ENCODE assay signal across 8 mouse cellular contexts in the genomic region with DNA sequence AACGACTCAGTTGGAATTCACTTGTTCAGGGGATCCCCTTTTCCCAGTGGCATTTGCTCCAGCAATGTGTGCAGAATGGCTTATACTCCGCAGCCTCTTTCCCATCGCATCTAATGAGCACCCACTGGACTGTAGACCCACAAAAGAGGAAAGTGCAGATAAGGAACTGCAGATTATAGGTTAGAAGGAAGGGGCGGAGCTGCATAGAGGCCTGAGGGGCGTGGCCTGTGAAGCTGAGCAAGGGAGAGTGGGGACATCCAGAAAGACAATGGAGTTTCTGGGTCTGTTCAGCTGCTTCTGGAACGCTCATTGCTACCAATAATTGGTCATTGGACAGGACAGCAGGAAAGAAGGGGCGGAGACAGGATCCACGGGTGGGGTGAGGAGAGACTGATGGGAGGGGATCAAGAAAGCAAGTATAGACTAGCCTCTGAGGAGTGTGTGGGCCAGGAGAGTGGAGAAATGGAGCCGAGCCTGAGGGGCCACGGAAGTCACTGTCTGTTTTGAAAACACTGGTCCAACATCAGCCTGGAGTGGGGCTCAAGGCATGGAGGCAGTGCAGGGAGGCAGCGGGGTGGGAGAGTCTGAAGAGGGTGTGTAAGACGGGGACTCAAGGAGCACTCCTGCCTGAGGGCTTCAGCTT. TPM values are rescaled to one million over a fixed set of nuclear protein-coding genes. Genes with fewer than 3 reads are reported as not detected.
DNase-seq lines count a peak whose midpoint lies in the region; ATAC-seq and TF ChIP-seq lines count a peak whose summit lies in the region.

No protein-coding gene starts in this region.

- ATAC-seq in intestine, embryonic 15.5 days = no peak
- no peak for ATAC-seq in intestine, postnatal 0 days
- peak; percentile 43; the same call in 1 of the 2 replicates for ATAC-seq in erythroid progenitor cell, adult 5-6 weeks (replicated peaks; ENCODE audit: low FRiP score, poor library complexity, severe bottlenecking)
- ATAC-seq in lung, embryonic 15.5 days (ENCODE audit: borderline replicate concordance, extremely low read depth, low FRiP score, low TSS enrichment) = no peak
- ATAC-seq in stomach, postnatal 0 days (ENCODE audit: low FRiP score, low TSS enrichment) = no peak
- ATAC-seq in hindbrain, embryonic 12.5 days (ENCODE audit: low FRiP score) = no peak

- no peak for TF ChIP-seq EP300 in stomach, postnatal 0 days (optimal IDR thresholded peaks at IDR 0.05)

- H3K27me3 ChIP-seq in intestine, embryonic 15.5 days (replicated peaks) = no peaks in the 10 kb centered on the region
- no peaks in the 10 kb centered on the region for H3K27me3 ChIP-seq in intestine, postnatal 0 days (replicated peaks; ENCODE audit: control insufficient read depth, insufficient read depth, low read length)
- no peaks in the 10 kb centered on the region for H3K27me3 ChIP-seq in lung, embryonic 15.5 days
- H3K27me3 ChIP-seq in stomach, postnatal 0 days (ENCODE audit: control insufficient read depth, insufficient read depth, low read length) = no peaks in the 10 kb centered on the region
- no peaks in the 10 kb centered on the region for H3K27me3 ChIP-seq in hindbrain, embryonic 12.5 days

- DNase-seq in stomach, postnatal 0 days (ENCODE audit: low spot score) = peak; percentile 36
- DNase-seq in layer of hippocampus, adult 11-12 months (ENCODE audit: low spot score) = no peak
- no peak for DNase-seq in urinary bladder, postnatal 10 days (ENCODE audit: low spot score)

- TF ChIP-seq CTCF in intestine, postnatal 0 days (IDR thresholded peaks at IDR 0.05; ENCODE audit: low read depth) = no peak
- TF ChIP-seq CTCF in stomach, postnatal 0 days (IDR thresholded peaks at IDR 0.05; ENCODE audit: low read depth) = no peak

- H3K4me1 ChIP-seq in intestine, embryonic 15.5 days (replicated peaks) = peaks cover 16% of the 10 kb centered on the region
- peaks cover 5% of the 10 kb centered on the region; the same call in 1 of the 2 replicates for H3K4me1 ChIP-seq in intestine, postnatal 0 days (replicated peaks; ENCODE audit: control insufficient read depth, insufficient read depth, low read length)
- H3K4me1 ChIP-seq in lung, embryonic 15.5 days = peaks cover 17% of the 10 kb centered on the region
- no peaks in the 10 kb centered on the region for H3K4me1 ChIP-seq in stomach, postnatal 0 days (replicated peaks; ENCODE audit: control insufficient read depth, insufficient read depth)
- H3K4me1 ChIP-seq in hindbrain, embryonic 12.5 days = peaks cover 5% of the 10 kb centered on the region

- no peak overlapping the region for H3K9ac ChIP-seq in intestine, embryonic 15.5 days
- no peak overlapping the region for H3K9ac ChIP-seq in intestine, postnatal 0 days (ENCODE audit: low read depth, low read length)
- H3K9ac ChIP-seq in lung, embryonic 15.5 days = no peak overlapping the region
- no peak overlapping the region for H3K9ac ChIP-seq in stomach, postnatal 0 days (ENCODE audit: low read length)
- no peak overlapping the region for H3K9ac ChIP-seq in hindbrain, embryonic 12.5 days

- 63% methylated on average over 12 of the region's 12 CpGs for WGBS in intestine, embryonic 15.5 days
- WGBS in intestine, postnatal 0 days = 48% methylated on average over 12 of the region's 12 CpGs
- 53% methylated on average over 12 of the region's 12 CpGs for WGBS in lung, embryonic 15.5 days
- WGBS in stomach, postnatal 0 days = 54% methylated on average over 12 of the region's 12 CpGs
- WGBS in hindbrain, embryonic 12.5 days = 66% methylated on average over 12 of the region's 12 CpGs

- no peak overlapping the region for H3K4me3 ChIP-seq in intestine, embryonic 15.5 days (replicated peaks)
- no peak overlapping the region for H3K4me3 ChIP-seq in intestine, postnatal 0 days (ENCODE audit: low read depth, low read length)
- H3K4me3 ChIP-seq in lung, embryonic 15.5 days = no peak overlapping the region
- no peak overlapping the region for H3K4me3 ChIP-seq in stomach, postnatal 0 days (ENCODE audit: low read depth, low read length)
- H3K4me3 ChIP-seq in hindbrain, embryonic 12.5 days = no peak overlapping the region

- H3K9me3 ChIP-seq in intestine, embryonic 15.5 days = no peaks in the 10 kb centered on the region
- no peaks in the 10 kb centered on the region for H3K9me3 ChIP-seq in intestine, postnatal 0 days (ENCODE audit: control insufficient read depth)
- H3K9me3 ChIP-seq in lung, embryonic 15.5 days = no peaks in the 10 kb centered on the region
- H3K9me3 ChIP-seq in stomach, postnatal 0 days (ENCODE audit: control insufficient read depth, low read length) = no peaks in the 10 kb centered on the region
- no peaks in the 10 kb centered on the region for H3K9me3 ChIP-seq in hindbrain, embryonic 12.5 days (replicated peaks)

- H3K36me3 ChIP-seq in intestine, embryonic 15.5 days = no peaks in the 10 kb centered on the region
- H3K36me3 ChIP-seq in intestine, postnatal 0 days (ENCODE audit: control insufficient read depth, insufficient read depth) = no peaks in the 10 kb centered on the region
- no peaks in the 10 kb centered on the region for H3K36me3 ChIP-seq in lung, embryonic 15.5 days
- no peaks in the 10 kb centered on the region for H3K36me3 ChIP-seq in stomach, postnatal 0 days (ENCODE audit: control insufficient read depth, insufficient read depth, low read length)
- no peaks in the 10 kb centered on the region for H3K36me3 ChIP-seq in hindbrain, embryonic 12.5 days

- H3K4me2 ChIP-seq in intestine, embryonic 15.5 days (replicated peaks) = peak overlapping the region; percentile 22; the same call in 1 of the 2 replicates
- H3K4me2 ChIP-seq in intestine, postnatal 0 days (replicated peaks; ENCODE audit: low read depth) = no peak overlapping the region
- H3K4me2 ChIP-seq in lung, embryonic 15.5 days = peak overlapping the region; percentile 14
- H3K4me2 ChIP-seq in stomach, postnatal 0 days (replicated peaks; ENCODE audit: low read depth) = no peak overlapping the region
- no peak overlapping the region for H3K4me2 ChIP-seq in hindbrain, embryonic 12.5 days (replicated peaks)

- no peak overlapping the region for H3K27ac ChIP-seq in intestine, embryonic 15.5 days
- no peak overlapping the region for H3K27ac ChIP-seq in intestine, postnatal 0 days (ENCODE audit: low read depth, low read length)
- H3K27ac ChIP-seq in lung, embryonic 15.5 days = no peak overlapping the region
- H3K27ac ChIP-seq in stomach, postnatal 0 days (replicated peaks) = 0 out of 2 replicates have a peak overlapping the region, but pooled peaks have one; percentile 13
- H3K27ac ChIP-seq in hindbrain, embryonic 12.5 days = no peak overlapping the region

RNA-seq across cellular contexts. Expression of gene Rcor1, which starts 3.8 kb away (rescaled TPM):
- 9.1 and 9.6 TPM in 2 replicates for polyA plus RNA-seq in intestine, embryonic 15.5 days (2015; fragmentation: Nextera tagmentation; extraction: Ambion mirVana)
- 7.0 and 7.9 TPM in 2 replicates for polyA plus RNA-seq in intestine, postnatal 0 days (2015; fragmentation: Nextera tagmentation; extraction: Ambion mirVana)
- 27.8 and 31.0 TPM in 2 replicates for total RNA-seq in erythroid progenitor cell, adult 5-6 weeks (2015; ENCODE audit: low replicate concordance)
- total RNA-seq in erythroid progenitor cell, adult 5-6 weeks (2017; ENCODE audit: low replicate concordance) = 21.2 and 40.1 TPM in 2 replicates
- polyA plus RNA-seq in lung, embryonic 15.5 days (2015; fragmentation: Nextera tagmentation; extraction: Ambion mirVana) = 10.9 and 11.4 TPM in 2 replicates
- polyA plus RNA-seq in stomach, postnatal 0 days (2015; fragmentation: Nextera tagmentation; extraction: Ambion mirVana) = 7.9 and 10.5 TPM in 2 replicates
- polyA plus RNA-seq in hindbrain, embryonic 12.5 days (2016; fragmentation: Nextera tagmentation; extraction: Ambion mirVana) = 8.8 and 10.0 TPM in 2 replicates

RNA-seq across cellular contexts. Expression of gene Ankrd9, which starts 56.5 kb away (rescaled TPM):
- 22.7 and 25.8 TPM in 2 replicates for polyA plus RNA-seq in intestine, embryonic 15.5 days (2015; fragmentation: Nextera tagmentation; extraction: Ambion mirVana)
- 76.3 and 80.0 TPM in 2 replicates for polyA plus RNA-seq in intestine, postnatal 0 days (2015; fragmentation: Nextera tagmentation; extraction: Ambion mirVana)
- total RNA-seq in erythroid progenitor cell, adult 5-6 weeks (2015; ENCODE audit: low replicate concordance) = 8.4 and 13.3 TPM in 2 replicates
- 18.3 and 20.3 TPM in 2 replicates for total RNA-seq in erythroid progenitor cell, adult 5-6 weeks (2017; ENCODE audit: low replicate concordance)
- 13.3 and 13.6 TPM in 2 replicates for polyA plus RNA-seq in lung, embryonic 15.5 days (2015; fragmentation: Nextera tagmentation; extraction: Ambion mirVana)
- 25.1 and 25.9 TPM in 2 replicates for polyA plus RNA-seq in stomach, postnatal 0 days (2015; fragmentation: Nextera tagmentation; extraction: Ambion mirVana)
- 10.0 and 11.2 TPM in 2 replicates for polyA plus RNA-seq in hindbrain, embryonic 12.5 days (2016; fragmentation: Nextera tagmentation; extraction: Ambion mirVana)

Comparison
In these comparisons a context has a peak if more than half of its experiments do, and no peak if none do; other contexts are left out.
1. H3K4me2 ChIP-seq: peak in intestine, embryonic 15.5 days (single experiment) and lung, embryonic 15.5 days (single experiment); none in intestine, postnatal 0 days (single experiment), stomach, postnatal 0 days (single experiment) and hindbrain, embryonic 12.5 days (single experiment).